Mouse (Mus musculus) MEL (cell line): Measurements from ENCODE around the gene Jarid2. TPM values are rescaled to one million over a fixed set of nuclear protein-coding genes. Genes with fewer than 3 reads are reported as not detected.

ENCODE experiments used
- DNase-seq: peaks from one replicate; pipeline ENCODE4 v3.0.0; 2011; ENCODE audit warnings: low read depth, low spot score
- H3K27ac ChIP-seq: 2 replicates; pipeline ENCODE4 v1.5.1; 2012; ENCODE audit warnings: low read depth, mild to moderate bottlenecking, control low read depth, low read length, moderate library complexity; ENCODE audit not compliant: control insufficient read depth
- H3K27me3 ChIP-seq, 2 experiments: fragments of 150-350 bp in 1 of 2; sonication (generic) in 1 of 2; 2 replicates each; pipeline ENCODE4 v1.6.1; 2012; ENCODE audit warnings: low read length in 2 of 2, mild to moderate bottlenecking in 2 of 2, improper control_type of control experiment in 1 of 2, moderate library complexity in 1 of 2; ENCODE audit not compliant: insufficient read depth in 2 of 2, control insufficient read depth in 1 of 2
- H3K36me3 ChIP-seq, 2 experiments: 2 replicates each; pipeline ENCODE4 v1.6.1; 2012 to 2014; ENCODE audit warnings: low read length in 2 of 2, improper control_type of control experiment in 1 of 2, inconsistent platforms in 1 of 2, mild to moderate bottlenecking in 1 of 2; ENCODE audit not compliant: insufficient read depth in 2 of 2, control insufficient read depth in 1 of 2
- H3K4me1 ChIP-seq, 2 experiments: fragments of 150-350 bp in 1 of 2; sonication (generic) in 1 of 2; 2 replicates each; pipeline ENCODE4 v1.6.1; 2012; ENCODE audit warnings: low read length in 2 of 2, improper control_type of control experiment in 1 of 2, mild to moderate bottlenecking in 1 of 2; ENCODE audit not compliant: insufficient read depth in 2 of 2, control insufficient read depth in 1 of 2
- H3K4me3 ChIP-seq, 2 experiments: fragments of 150-350 bp in 1 of 2; sonication (generic) in 1 of 2; 2 replicates each; pipeline ENCODE4 v1.5.1; 2012; ENCODE audit warnings: low read depth in 2 of 2, low read length in 2 of 2, mild to moderate bottlenecking in 2 of 2, moderate library complexity in 2 of 2, control low read depth in 1 of 2, improper control_type of control experiment in 1 of 2; ENCODE audit not compliant: control insufficient read depth in 1 of 2, insufficient read depth in 1 of 2
- H3K79me2 ChIP-seq: 2 replicates; pipeline ENCODE4 v1.6.1; 2012; ENCODE audit warnings: mild to moderate bottlenecking, low read length, moderate library complexity; ENCODE audit not compliant: control insufficient read depth, poor library complexity, insufficient read depth
- H3K9ac ChIP-seq: 2 replicates; pipeline ENCODE4 v1.6.1; 2012; ENCODE audit warnings: low read depth, mild to moderate bottlenecking, control low read depth, low read length, moderate library complexity; ENCODE audit not compliant: control insufficient read depth, poor library complexity, severe bottlenecking
- H3K9me3 ChIP-seq: fragments of 150-350 bp; sonication (generic); replicated peaks from 2 replicates; pipeline ENCODE4 v1.6.1; 2012; ENCODE audit warnings: mild to moderate bottlenecking, low read length, improper control_type of control experiment, moderate library complexity; ENCODE audit not compliant: insufficient read depth
- BHLHE40 ChIP-seq: IDR thresholded peaks from 2 replicates; pipeline ENCODE4 v1.6.1; 2012; ENCODE audit warnings: low read depth, mild to moderate bottlenecking, inconsistent platforms, low read length, improper control_type of control experiment, borderline replicate concordance
- CHD1 ChIP-seq: IDR thresholded peaks from 2 replicates; pipeline ENCODE4 v1.6.1; 2012; ENCODE audit warnings: low read depth, mild to moderate bottlenecking, inconsistent platforms, low read length, improper control_type of control experiment
- CHD2 ChIP-seq: IDR thresholded peaks from 2 replicates; pipeline ENCODE4 v1.6.1; 2011; ENCODE audit warnings: low read length, improper control_type of control experiment
- CTCF ChIP-seq, 3 experiments: IDR thresholded peaks in 2 of 3; conservative IDR thresholded peaks in 1 of 3; 2 replicates each; pipeline ENCODE4 v1.5.1; 2011 to 2012; ENCODE audit warnings: low read length in 3 of 3, low read depth in 2 of 3, mild to moderate bottlenecking in 2 of 3, improper control_type of control experiment in 1 of 3, inconsistent platforms in 1 of 3, mixed read lengths in 1 of 3, moderate library complexity in 1 of 3; ENCODE audit not compliant: control insufficient read depth in 1 of 3, insufficient read depth in 1 of 3, poor library complexity in 1 of 3, severe bottlenecking in 1 of 3
- E2F4 ChIP-seq: IDR thresholded peaks from 2 replicates; pipeline ENCODE4 v1.6.1; 2011; ENCODE audit warnings: low read depth, low read length, improper control_type of control experiment, borderline replicate concordance
- ELF1 ChIP-seq: IDR thresholded peaks from 2 replicates; pipeline ENCODE4 v1.6.1; 2014; ENCODE audit warnings: low read depth, mild to moderate bottlenecking, inconsistent platforms, low read length, improper control_type of control experiment, moderate library complexity
- ETS1 ChIP-seq: IDR thresholded peaks from 2 replicates; pipeline ENCODE4 v1.6.1; 2012; ENCODE audit warnings: low read depth, mild to moderate bottlenecking, inconsistent platforms, low read length, improper control_type of control experiment, moderate library complexity
- GABPA ChIP-seq: IDR thresholded peaks from 2 replicates; pipeline ENCODE4 v1.6.1; 2012; ENCODE audit warnings: low read depth, mild to moderate bottlenecking, inconsistent platforms, low read length, improper control_type of control experiment, moderate library complexity
- KAT2A ChIP-seq: conservative IDR thresholded peaks from 2 replicates; pipeline ENCODE4 v1.6.1; 2012; ENCODE audit warnings: low read depth, low read length, improper control_type of control experiment, inconsistent platforms
- MAFK ChIP-seq: IDR thresholded peaks from 2 replicates; pipeline ENCODE4 v1.6.1; 2011; ENCODE audit warnings: low read depth, mild to moderate bottlenecking, low read length, improper control_type of control experiment, borderline replicate concordance
- MAX ChIP-seq: IDR thresholded peaks from 2 replicates; pipeline ENCODE4 v1.6.1; 2011; ENCODE audit warnings: low read length, improper control_type of control experiment
- MAZ ChIP-seq: IDR thresholded peaks from 2 replicates; pipeline ENCODE4 v1.6.1; 2012; ENCODE audit warnings: low read depth, mild to moderate bottlenecking, inconsistent platforms, low read length, improper control_type of control experiment
- MXI1 ChIP-seq: IDR thresholded peaks from 2 replicates; pipeline ENCODE4 v1.6.1; 2011; ENCODE audit warnings: mild to moderate bottlenecking, low read depth, low read length, improper control_type of control experiment
- MYB ChIP-seq: IDR thresholded peaks from 2 replicates; pipeline ENCODE4 v1.6.1; 2011; ENCODE audit warnings: mild to moderate bottlenecking, low read depth, low read length, improper control_type of control experiment
- NELFE ChIP-seq: IDR thresholded peaks from 2 replicates; pipeline ENCODE4 v1.6.1; 2011; ENCODE audit warnings: low read depth, low read length, improper control_type of control experiment
- NRF1 ChIP-seq: IDR thresholded peaks from 2 replicates; pipeline ENCODE4 v1.6.1; 2014; ENCODE audit warnings: low read depth, mild to moderate bottlenecking, inconsistent platforms, low read length, improper control_type of control experiment, moderate library complexity; ENCODE audit not compliant: poor library complexity, insufficient read depth, severe bottlenecking
- POLR2A ChIP-seq, 2 experiments: IDR thresholded peaks; 2 replicates each; pipeline ENCODE4 v1.6.1; 2011 to 2012; ENCODE audit warnings: low read length in 2 of 2, mild to moderate bottlenecking in 2 of 2, control low read depth in 1 of 2, improper control_type of control experiment in 1 of 2, low read depth in 1 of 2, moderate library complexity in 1 of 2; ENCODE audit not compliant: control insufficient read depth in 1 of 2, insufficient read depth in 1 of 2, poor library complexity in 1 of 2
- POLR2AphosphoS5 ChIP-seq: IDR thresholded peaks from 2 replicates; pipeline ENCODE4 v1.6.1; 2012; ENCODE audit warnings: low read depth, borderline replicate concordance, mild to moderate bottlenecking, inconsistent platforms, low read length, moderate library complexity, mixed read lengths
- RAD21 ChIP-seq: IDR thresholded peaks from 2 replicates; pipeline ENCODE4 v1.6.1; 2011; ENCODE audit warnings: mild to moderate bottlenecking, low read depth, low read length, improper control_type of control experiment
- RCOR1 ChIP-seq: IDR thresholded peaks from 2 replicates; pipeline ENCODE4 v1.6.1; 2012; ENCODE audit warnings: low read depth, mild to moderate bottlenecking, inconsistent platforms, low read length, improper control_type of control experiment
- TAL1 ChIP-seq: IDR thresholded peaks from 2 replicates; pipeline ENCODE4 v1.6.1; 2012; ENCODE audit warnings: mild to moderate bottlenecking, inconsistent platforms, low read length, moderate library complexity, mixed read lengths
- TBP ChIP-seq: IDR thresholded peaks from 2 replicates; pipeline ENCODE4 v1.8.0; 2011; ENCODE audit warnings: low read depth, low read length, improper control_type of control experiment
- TCF12 ChIP-seq: IDR thresholded peaks from 2 replicates; pipeline ENCODE4 v1.6.1; 2014; ENCODE audit warnings: low read depth, mild to moderate bottlenecking, inconsistent platforms, low read length, improper control_type of control experiment, moderate library complexity
- USF2 ChIP-seq, 2 experiments: IDR thresholded peaks; 2 replicates each; pipeline ENCODE4 v1.6.1; 2011 to 2012; ENCODE audit warnings: improper control_type of control experiment in 2 of 2, low read length in 2 of 2, borderline replicate concordance in 1 of 2, inconsistent platforms in 1 of 2, low read depth in 1 of 2, mild to moderate bottlenecking in 1 of 2; ENCODE audit not compliant: insufficient read depth in 1 of 2
- polyA plus RNA-seq, 2 experiments: library from polyadenylated mRNA; stranded (reverse) in 1 of 2; unstranded in 1 of 2; fragments of >175 nt in 1 of 2; fragments of >200 nt in 1 of 2; gene quantifications; 2 replicates each; pipeline versions ENCODE4 v1.2.1 to v1.2.4; 2012; ENCODE audit warnings: low replicate concordance in 2 of 2, low read depth in 1 of 2; ENCODE audit not compliant: insufficient read length in 2 of 2, insufficient read depth in 1 of 2, missing spikeins in 1 of 2
- total RNA-seq: library from RNA; depleted of rRNA; stranded (reverse); fragments of 300-350 nt; gene quantifications from 2 replicates; pipeline ENCODE4 v1.2.3, GENCODE M21; 2012

Jarid2 gene
- total and polyA plus RNA-seq, 3 experiments, result 5.4 to 76.5 (median 21.2) TPM

DNA sequence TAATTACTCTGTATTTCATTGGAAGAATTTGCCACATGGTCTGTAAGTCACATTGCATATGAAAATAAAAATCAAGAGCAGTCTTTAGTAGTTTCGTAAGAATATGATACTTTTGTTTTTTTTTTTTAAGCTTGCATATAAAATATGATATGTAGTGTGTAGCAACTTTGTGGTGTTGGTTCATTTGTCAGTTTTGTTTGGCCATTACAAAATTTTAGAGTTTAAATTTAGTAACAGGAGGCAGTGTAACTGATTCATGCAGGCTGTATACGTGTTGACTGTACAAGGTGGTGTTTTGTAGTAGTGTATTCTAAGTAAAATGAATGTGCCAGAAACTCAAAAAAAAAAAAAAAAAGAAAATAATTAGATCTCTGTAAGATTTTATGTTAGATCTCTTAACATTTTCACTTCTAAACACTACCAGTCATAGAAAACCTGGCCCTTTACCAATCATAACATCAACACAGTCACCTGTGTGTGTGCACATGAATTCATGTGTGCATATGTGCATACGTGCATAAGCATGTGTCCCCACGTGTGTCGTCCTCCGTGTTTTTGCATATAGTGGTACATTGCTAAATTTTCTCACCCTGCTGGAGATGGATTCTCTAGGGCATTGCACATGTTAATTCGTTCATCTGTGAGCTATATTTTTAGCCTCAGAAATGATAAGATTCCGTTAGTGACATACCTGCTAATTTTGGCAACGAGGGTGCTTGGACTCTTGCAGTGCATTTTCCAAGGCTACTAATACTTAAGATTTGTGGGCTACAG lies 59.3 kb downstream of the Jarid2 start:
- H3K4me1 ChIP-seq, result no peaks in the 10 kb centered on the region; a peak in 1 of 4 replicates
- 0 out of 4 replicates have a peak, but pooled peaks cover 0 to 1% of the 10 kb centered on the region in 2 experiments for H3K36me3 ChIP-seq
- no peak overlapping the region for H3K4me3 ChIP-seq
- H3K9me3 ChIP-seq, result no peaks in the 10 kb centered on the region
- H3K27me3 ChIP-seq, result no peaks in the 10 kb centered on the region
- H3K79me2 ChIP-seq, result peaks cover 3% of the 10 kb centered on the region; the same call in 1 of the 2 replicates
- DNase-seq, result no peak
- TF ChIP-seq E2F4 (no peak), KAT2A (no peak), NELFE (no peak), MAX (no peak), MXI1 (no peak), RAD21 (no peak), CHD1 (no peak), USF2 (IDR thresholded peaks at IDR 0.05; ENCODE audit: borderline replicate concordance in 1 of 2, insufficient read depth in 1 of 2, low read depth in 1 of 2, low read length in 2 of 2) (no peak), BHLHE40 (no peak), CTCF (IDR thresholded peaks at IDR 0.05 in 2 of 3, conservative IDR thresholded peaks at IDR 0.05 in 1 of 3; ENCODE audit: control insufficient read depth in 1 of 3, insufficient read depth in 1 of 3, low read depth in 2 of 3, low read length in 3 of 3, poor library complexity in 1 of 3, severe bottlenecking in 1 of 3) (no peak), POLR2A (IDR thresholded peaks at IDR 0.05; ENCODE audit: control insufficient read depth in 1 of 2, insufficient read depth in 1 of 2, low read depth in 1 of 2, low read length in 2 of 2, poor library complexity in 1 of 2) (no peak), NRF1 (no peak)
- H3K27ac ChIP-seq, result no peak overlapping the region
- H3K9ac ChIP-seq, result no peak overlapping the region

DNA sequence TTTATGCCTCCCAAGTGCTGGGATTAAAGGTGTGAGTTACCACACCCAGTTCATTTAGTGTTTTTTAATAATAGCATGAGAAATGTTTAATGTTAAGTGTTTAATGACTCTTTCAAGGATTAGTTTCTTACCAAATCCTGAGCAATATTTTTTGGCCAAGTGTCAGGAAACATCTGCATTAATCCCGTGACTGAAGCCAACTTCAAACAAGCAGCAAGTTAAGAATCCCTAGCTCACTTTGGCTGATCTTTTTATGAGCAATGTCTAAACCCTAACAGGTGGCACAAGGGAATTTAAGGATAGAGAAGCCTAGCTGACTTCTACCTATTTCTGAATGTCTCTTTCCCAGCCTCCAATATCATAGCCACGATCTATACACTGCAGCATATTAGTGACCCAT lies 60.7 kb downstream of the Jarid2 start:
- Histone ChIP-seq H3K4me3 (no peak overlapping the region), H3K9ac (no peak overlapping the region), H3K9me3 (no peaks in the 10 kb centered on the region), H3K27me3 (no peaks in the 10 kb centered on the region), H3K4me1 (peaks cover 3 to 8% of the 10 kb centered on the region in 2 experiments), H3K27ac (no peak overlapping the region), H3K36me3 (peaks cover 1 to 4% of the 10 kb centered on the region in 2 experiments; a peak in 2 of 4 replicates), H3K79me2 (peaks cover 3% of the 10 kb centered on the region; the same call in 1 of the 2 replicates)
- DNase-seq, result no peak
- TF ChIP-seq RCOR1 (no peak), NRF1 (no peak), TCF12 (no peak), CHD2 (no peak), E2F4 (no peak), MYB (no peak), POLR2A (IDR thresholded peaks at IDR 0.05; ENCODE audit: control insufficient read depth in 1 of 2, insufficient read depth in 1 of 2, low read depth in 1 of 2, low read length in 2 of 2, poor library complexity in 1 of 2) (no peak), TBP (no peak), ELF1 (no peak), MAZ (no peak), POLR2AphosphoS5 (no peak), TAL1 (no peak), MAFK (no peak), ETS1 (no peak), CHD1 (no peak), GABPA (no peak)
- TF ChIP-seq, all 39 proteins: peak for 0
